Mouse (Mus musculus) frontal cortex, adult (tissue): ENCODE results near the gene Irf4.

Experiments
- ATAC-seq: cut with Nextera tagmentation; 2 replicates; pipeline ENCODE4 v1.9.2; 2017; ENCODE audit warnings: mild to moderate bottlenecking, moderate library complexity, mixed read lengths; ENCODE audit not compliant: low TSS enrichment

Irf4 gene

DNA sequence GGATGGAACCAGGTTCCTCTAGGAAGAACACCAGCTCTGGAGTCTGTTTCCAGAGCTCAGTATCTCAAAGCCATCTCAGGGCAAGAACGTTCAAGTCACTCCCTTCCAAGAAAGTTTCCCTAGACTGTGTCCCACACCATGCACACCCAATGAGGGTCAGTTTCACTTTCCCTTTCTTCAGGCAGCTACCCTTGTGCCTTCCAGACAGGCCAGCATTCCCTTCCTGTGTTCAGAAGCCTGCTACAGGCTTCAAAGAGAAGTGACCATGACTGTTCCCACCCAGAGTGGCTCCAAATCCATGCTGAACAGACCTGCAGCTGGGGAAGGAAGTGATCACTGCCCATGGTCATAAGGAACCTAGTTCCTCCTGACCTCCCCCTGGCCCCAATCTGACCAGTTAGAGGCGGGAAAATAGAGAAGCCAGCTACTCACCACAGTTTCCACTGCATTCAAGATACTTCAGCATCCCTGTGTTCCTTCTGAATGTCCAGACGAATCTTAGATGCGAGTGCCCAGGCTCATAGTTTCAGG lies 10.7 kb upstream of the Irf4 start:
- no peak for ATAC-seq

DNA sequence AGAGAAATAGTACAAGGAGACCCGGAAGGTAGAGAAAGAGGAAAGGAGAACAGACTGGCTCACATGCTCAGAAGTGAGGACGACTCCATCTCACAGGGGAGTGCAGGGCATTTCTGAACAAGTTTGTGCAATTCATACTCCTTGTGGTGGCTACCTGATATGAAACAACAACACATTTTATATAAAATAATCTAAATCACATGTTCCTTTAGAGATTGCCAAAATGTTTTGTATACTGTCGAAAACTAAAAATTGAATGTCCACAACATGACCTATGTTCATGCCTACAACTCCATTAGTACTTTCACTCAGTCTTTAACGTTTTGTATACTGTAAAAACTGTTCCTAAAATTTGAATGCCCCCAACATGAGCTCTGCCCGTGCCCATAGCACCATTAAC lies 7.9 kb upstream of the Irf4 start:
- no peak for ATAC-seq

- ATAC-seq: no peak
These were observed 6.5 kb upstream of the Irf4 start for GRCm38 (mm10) chr13:30742411-30742970.

- ATAC-seq: no peak
These were observed 3.9 kb upstream of the Irf4 start for GRCm38 (mm10) chr13:30745121-30745520.

DNA sequence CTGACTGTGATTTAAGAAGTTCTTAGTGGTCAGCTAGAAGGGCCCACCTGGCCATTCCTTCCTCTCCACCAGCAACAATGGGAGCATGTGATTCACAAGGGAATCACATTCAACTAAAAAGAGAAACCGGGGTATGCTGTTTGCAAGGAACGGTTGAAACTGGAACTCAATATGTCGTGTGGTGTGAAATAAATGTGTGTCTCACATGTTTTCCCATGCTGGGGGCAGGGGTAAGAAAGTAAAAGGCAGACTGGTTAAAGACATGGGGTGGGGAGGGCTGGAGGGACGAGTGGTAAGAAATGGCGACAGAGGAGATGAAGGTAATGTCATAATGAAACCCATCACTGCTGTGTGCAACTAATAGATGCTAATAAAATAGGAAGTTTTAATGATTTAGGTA lies 2.0 kb upstream of the Irf4 start:
- ATAC-seq: no peak

- ATAC-seq: no peak
These were observed 1.5 kb upstream of the Irf4 start for GRCm38 (mm10) chr13:30747504-30747903.

- ATAC-seq: no peak
These were observed 705 bp upstream of the Irf4 start for GRCm38 (mm10) chr13:30748321-30748720.

DNA sequence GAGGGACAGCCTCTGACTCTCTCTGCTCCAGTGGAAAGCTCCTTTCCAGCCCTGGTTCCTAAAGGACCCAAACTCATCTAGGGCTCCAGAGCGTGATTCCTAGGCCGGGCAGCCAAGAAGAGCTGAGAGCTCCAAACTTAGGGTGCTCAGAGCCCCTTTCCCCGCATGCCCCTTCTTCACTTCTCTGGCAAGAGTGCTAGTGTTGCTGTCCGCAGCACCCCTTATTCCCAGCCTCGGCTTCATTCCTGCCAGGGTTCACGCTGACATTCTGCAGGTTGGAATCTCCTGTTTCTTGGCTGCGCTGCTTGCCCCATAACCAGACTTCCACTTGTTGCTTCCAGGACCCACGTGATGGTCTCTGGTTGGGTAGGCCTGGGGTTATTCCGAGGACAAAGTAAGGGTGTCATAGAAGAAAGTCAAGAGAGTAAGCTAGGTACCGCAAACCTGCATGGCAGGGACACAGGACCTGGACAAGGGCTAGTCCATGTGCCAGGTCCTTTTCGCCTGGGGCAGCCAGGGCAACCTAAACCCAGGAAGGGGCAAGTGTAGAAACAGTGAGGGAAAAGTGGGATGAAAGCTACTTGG lies 623 bp downstream of the Irf4 start:
- ATAC-seq: peak; percentile 11; the same call in 1 of the 2 replicates

DNA sequence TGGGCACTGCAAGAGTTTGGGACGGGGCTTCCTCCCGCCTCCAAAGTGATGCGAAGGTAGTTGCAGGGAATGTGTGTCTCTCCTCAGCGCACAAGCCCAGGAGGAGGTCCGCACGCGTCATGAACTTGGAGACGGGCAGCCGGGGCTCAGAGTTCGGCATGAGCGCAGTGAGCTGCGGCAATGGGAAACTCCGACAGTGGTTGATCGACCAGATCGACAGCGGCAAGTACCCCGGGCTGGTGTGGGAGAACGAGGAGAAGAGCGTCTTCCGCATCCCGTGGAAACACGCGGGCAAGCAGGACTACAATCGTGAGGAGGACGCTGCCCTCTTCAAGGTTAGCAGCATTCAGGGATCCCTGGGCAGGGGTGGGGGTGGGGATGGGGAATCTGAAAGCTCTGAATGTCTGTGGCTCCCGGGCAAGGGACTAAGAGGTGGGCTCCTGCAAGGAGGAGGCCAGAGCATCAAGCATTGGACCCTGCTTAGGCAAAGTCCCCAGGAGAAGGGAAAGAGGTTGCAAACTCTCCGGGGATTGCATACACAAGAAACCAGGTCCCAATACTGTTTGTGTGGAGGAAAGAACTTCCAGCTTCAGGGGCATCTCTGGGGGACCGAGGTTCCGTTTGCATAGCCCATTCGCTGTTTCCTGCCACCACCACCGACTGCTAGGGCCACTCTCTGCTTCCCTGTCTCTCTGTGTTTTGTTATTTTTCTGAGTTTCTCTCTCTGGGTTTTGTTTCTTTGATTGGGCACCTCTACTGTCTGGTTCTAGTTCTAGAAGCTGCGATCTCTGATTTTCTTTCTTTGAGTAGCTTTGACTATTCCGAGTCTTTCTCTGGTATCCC lies 1.7 kb downstream of the Irf4 start:
- peak; percentile 16; the same call in 1 of the 2 replicates for ATAC-seq

- ATAC-seq: no peak
These were observed 2.2 kb downstream of the Irf4 start for GRCm38 (mm10) chr13:30751304-30751580.

- ATAC-seq: no peak
These were observed 3.7 kb downstream of the Irf4 start for GRCm38 (mm10) chr13:30752581-30753187.

DNA sequence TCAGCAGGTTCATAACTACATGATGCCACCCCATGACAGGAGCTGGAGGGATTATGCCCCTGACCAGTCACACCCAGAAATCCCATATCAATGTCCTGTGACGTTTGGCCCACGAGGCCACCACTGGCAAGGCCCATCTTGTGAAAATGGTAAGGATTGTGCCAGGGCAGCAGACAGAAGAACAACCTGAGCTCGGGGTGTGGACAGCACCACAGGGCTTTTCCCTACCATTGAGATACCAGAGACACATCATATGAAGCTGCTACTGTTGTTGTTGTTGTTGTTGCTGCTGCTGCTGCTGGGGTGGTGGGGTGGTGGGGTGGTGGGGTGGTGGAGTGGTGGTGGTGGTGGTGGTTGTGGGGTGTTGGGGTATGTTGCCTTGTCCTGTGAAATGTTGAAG lies 4.4 kb downstream of the Irf4 start:
- no peak for ATAC-seq

DNA sequence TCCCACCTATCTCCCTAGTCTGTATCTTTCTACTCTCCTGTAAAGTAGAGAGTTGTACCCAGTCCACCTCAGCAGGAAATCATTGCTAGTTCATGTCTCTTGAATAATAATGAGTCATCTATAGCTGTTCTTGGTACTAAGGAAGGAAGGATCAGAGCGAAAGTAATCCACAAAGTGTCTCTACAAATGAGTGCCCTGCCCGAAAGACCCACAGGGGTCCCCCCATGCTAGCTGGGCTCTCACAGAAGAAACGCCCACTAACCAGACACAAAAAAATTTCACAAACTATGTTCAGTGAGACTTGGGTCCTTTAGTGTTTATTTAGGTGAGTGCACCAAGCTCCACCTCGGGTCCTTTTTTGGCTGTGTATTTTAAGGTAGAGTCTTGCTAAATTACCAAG lies 5.0 kb downstream of the Irf4 start:
- ATAC-seq: no peak

GRCm38 (mm10) chr13:30754825-30755476 lies 5.9 kb downstream of the Irf4 start:
- ATAC-seq: no peak

- ATAC-seq: no peak
These were observed 6.6 kb downstream of the Irf4 start for GRCm38 (mm10) chr13:30755577-30755976.

DNA sequence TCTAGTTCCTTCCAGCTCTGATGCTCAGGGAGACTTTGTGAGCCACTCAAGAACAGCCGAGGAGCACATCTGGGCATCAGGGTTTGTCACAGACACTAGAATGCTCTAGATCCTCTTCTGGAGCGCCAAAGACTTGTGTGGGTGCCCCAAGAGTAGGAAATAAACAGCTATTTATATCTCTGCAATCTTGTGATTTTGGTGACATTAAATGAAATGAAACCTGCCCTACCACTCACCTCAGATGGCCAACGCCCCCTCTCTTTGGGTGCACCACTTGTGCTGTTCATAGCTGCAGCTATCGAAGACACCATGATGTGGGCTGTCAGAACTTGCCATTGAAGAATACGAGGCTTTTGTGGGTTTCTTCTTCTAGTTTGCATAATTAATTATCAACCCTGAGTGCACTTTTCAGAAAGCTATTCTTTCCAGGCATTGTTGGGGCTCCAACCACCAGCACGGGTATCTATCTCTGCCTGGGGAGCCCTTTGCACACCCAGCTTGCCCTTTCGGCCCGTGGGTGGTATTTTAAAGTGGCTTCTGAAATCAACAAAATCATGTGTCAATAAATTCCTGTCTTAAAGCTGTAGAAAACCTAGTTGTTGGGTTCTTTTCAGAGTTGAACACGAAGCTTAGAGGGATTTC lies 7.1 kb downstream of the Irf4 start:
- no peak for ATAC-seq

DNA sequence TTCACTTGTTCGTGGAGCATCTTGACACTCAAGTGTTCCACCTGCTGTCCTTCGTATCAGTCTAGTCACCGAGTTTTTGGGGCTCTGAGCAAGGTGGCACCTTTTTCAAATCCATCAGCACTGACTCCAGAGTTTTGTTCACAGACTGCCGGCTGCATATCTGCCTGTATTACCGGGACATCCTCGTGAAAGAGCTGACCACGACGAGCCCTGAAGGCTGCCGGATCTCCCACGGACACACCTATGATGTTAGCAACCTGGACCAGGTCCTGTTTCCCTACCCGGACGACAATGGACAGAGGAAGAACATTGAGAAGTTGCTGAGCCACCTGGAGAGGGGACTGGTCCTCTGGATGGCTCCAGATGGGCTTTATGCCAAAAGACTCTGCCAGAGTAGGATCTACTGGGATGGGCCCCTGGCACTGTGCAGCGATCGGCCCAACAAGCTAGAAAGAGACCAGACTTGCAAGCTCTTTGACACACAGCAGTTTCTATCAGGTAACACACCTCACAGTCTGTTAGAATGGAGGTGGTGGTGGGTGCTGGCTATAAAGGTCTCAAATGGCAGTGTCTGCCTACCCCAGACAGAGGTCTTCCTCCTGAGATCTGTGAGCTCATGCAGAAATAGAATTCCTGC lies 8.4 kb downstream of the Irf4 start:
- ATAC-seq: no peak

GRCm38 (mm10) chr13:30758789-30759381 lies 9.9 kb downstream of the Irf4 start:
- ATAC-seq: no peak

GRCm38 (mm10) chr13:30760374-30761090 lies 11.5 kb downstream of the Irf4 start:
- ATAC-seq: no peak

DNA sequence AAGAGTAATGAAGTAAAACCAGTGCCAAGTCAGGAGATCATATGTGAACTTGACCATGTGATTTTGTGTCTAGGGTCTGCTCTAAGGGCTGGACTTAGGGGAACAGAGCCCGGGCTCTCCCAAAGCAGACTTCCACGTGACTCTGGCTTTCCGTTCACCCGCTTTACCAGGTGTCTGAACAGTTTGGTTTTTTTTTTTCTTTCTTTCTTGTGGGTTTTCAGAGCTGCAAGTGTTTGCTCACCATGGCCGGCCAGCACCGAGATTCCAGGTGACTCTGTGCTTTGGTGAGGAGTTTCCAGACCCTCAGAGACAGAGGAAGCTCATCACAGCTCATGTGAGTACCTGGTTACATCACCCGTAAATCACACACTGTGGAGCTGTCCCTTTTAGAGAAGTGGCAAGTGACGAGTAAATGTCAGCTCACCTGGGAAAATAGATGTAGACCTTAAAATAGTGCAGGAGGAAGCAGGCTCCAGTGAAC lies 12.2 kb downstream of the Irf4 start:
- ATAC-seq: no peak
